Mouse (Mus musculus): ENCODE measurements around the gene Trp73. TPM values are rescaled to one million over a fixed set of nuclear protein-coding genes. Genes with fewer than 3 reads are reported as not detected.

The Trp73 gene
- polyA plus RNA-seq, 1 experiment from 2014 or later = 0.80 TPM

- Histone ChIP-seq H3K4me3 (peak overlapping the region; percentile 56), H3K27me3 (ENCODE audit: low read depth, poor library complexity, severe bottlenecking) (peaks cover 86% of the 10 kb centered on the region), H3K36me3 (no peaks in the 10 kb centered on the region), H3K9me3 (replicated peaks) (no peaks in the 10 kb centered on the region), H3K4me1 (peaks cover 41% of the 10 kb centered on the region), H3K27ac (peak overlapping the region; percentile 75)
- WGBS = under 1% methylated on average over 59 of the region's 59 CpGs
- DNase-seq (ENCODE audit: low spot score) = no peak
Measured at GRCm38 (mm10) chr4:154139671-154140181, 282 bp downstream of the Trp73 start.

- Histone ChIP-seq H3K4me3 (no peak overlapping the region), H3K9me3 (replicated peaks) (no peaks in the 10 kb centered on the region), H3K4me1 (peaks cover 27% of the 10 kb centered on the region), H3K27ac (no peak overlapping the region), H3K36me3 (no peaks in the 10 kb centered on the region), H3K27me3 (ENCODE audit: low read depth, poor library complexity, severe bottlenecking) (peaks cover 88% of the 10 kb centered on the region)
- no peak for DNase-seq (ENCODE audit: low spot score)
- 68% methylated on average over 5 of the region's 5 CpGs for WGBS
Measured at GRCm38 (mm10) chr4:154137139-154137538, 2.9 kb downstream of the Trp73 start.

GRCm38 (mm10) chr4:154134803-154135202, 5.2 kb downstream of the Trp73 start:
- WGBS = 78% methylated on average over 4 of the region's 4 CpGs
- Histone ChIP-seq H3K27ac (no peak overlapping the region), H3K4me3 (no peak overlapping the region), H3K4me1 (peaks cover 7% of the 10 kb centered on the region), H3K9me3 (replicated peaks) (no peaks in the 10 kb centered on the region), H3K27me3 (ENCODE audit: low read depth, poor library complexity, severe bottlenecking) (peaks cover 75% of the 10 kb centered on the region), H3K36me3 (no peaks in the 10 kb centered on the region)
- no peak for DNase-seq (ENCODE audit: low spot score)

- WGBS = 80% methylated on average over 4 of the region's 4 CpGs
- Histone ChIP-seq H3K9me3 (replicated peaks) (no peaks in the 10 kb centered on the region), H3K4me1 (no peaks in the 10 kb centered on the region), H3K36me3 (no peaks in the 10 kb centered on the region), H3K27me3 (ENCODE audit: low read depth, poor library complexity, severe bottlenecking) (peaks cover 56% of the 10 kb centered on the region), H3K27ac (no peak overlapping the region), H3K4me3 (no peak overlapping the region)
- no peak for DNase-seq (ENCODE audit: low spot score)
Measured at GRCm38 (mm10) chr4:154131894-154132293, 8.1 kb downstream of the Trp73 start.

GRCm38 (mm10) chr4:154129950-154130349, 10.1 kb downstream of the Trp73 start:
- Histone ChIP-seq H3K36me3 (no peaks in the 10 kb centered on the region), H3K27ac (no peak overlapping the region), H3K4me1 (no peaks in the 10 kb centered on the region), H3K4me3 (no peak overlapping the region), H3K27me3 (ENCODE audit: low read depth, poor library complexity, severe bottlenecking) (peaks cover 37% of the 10 kb centered on the region), H3K9me3 (replicated peaks) (no peaks in the 10 kb centered on the region)
- DNase-seq (ENCODE audit: low spot score) = no peak

- Histone ChIP-seq H3K27ac (no peak overlapping the region), H3K4me1 (no peaks in the 10 kb centered on the region), H3K4me3 (no peak overlapping the region), H3K36me3 (no peaks in the 10 kb centered on the region), H3K9me3 (replicated peaks) (no peaks in the 10 kb centered on the region), H3K27me3 (ENCODE audit: low read depth, poor library complexity, severe bottlenecking) (peaks cover 36% of the 10 kb centered on the region)
- WGBS = 76% methylated on average over 3 of the region's 3 CpGs
- no peak for DNase-seq (ENCODE audit: low spot score)
Measured at GRCm38 (mm10) chr4:154127273-154127672, 12.7 kb downstream of the Trp73 start.

- no peaks in the 10 kb centered on the region for H3K9me3 ChIP-seq (replicated peaks)
- no peak overlapping the region for H3K4me3 ChIP-seq
- H3K27me3 ChIP-seq (ENCODE audit: low read depth, poor library complexity, severe bottlenecking) = peaks cover 34% of the 10 kb centered on the region
- H3K27ac ChIP-seq = no peak overlapping the region
- WGBS = 81% methylated on average over 5 of the region's 5 CpGs
- no peak for DNase-seq (ENCODE audit: low spot score)
- H3K4me1 ChIP-seq = no peaks in the 10 kb centered on the region
- H3K36me3 ChIP-seq = no peaks in the 10 kb centered on the region
Measured at GRCm38 (mm10) chr4:154125202-154125601, 14.8 kb downstream of the Trp73 start.

GRCm38 (mm10) chr4:154123553-154123952, 16.5 kb downstream of the Trp73 start:
- H3K27ac ChIP-seq = no peak overlapping the region
- H3K27me3 ChIP-seq (ENCODE audit: low read depth, poor library complexity, severe bottlenecking) = peaks cover 22% of the 10 kb centered on the region
- no peaks in the 10 kb centered on the region for H3K36me3 ChIP-seq
- H3K9me3 ChIP-seq (replicated peaks) = no peaks in the 10 kb centered on the region
- H3K4me3 ChIP-seq = no peak overlapping the region
- WGBS = 83% methylated on average over 6 of the region's 6 CpGs
- no peaks in the 10 kb centered on the region for H3K4me1 ChIP-seq
- DNase-seq (ENCODE audit: low spot score) = no peak

GRCm38 (mm10) chr4:154122374-154122773, 17.6 kb downstream of the Trp73 start:
- H3K36me3 ChIP-seq = no peaks in the 10 kb centered on the region
- no peaks in the 10 kb centered on the region for H3K9me3 ChIP-seq (replicated peaks)
- no peaks in the 10 kb centered on the region for H3K4me1 ChIP-seq
- H3K4me3 ChIP-seq = no peak overlapping the region
- WGBS = 70% methylated on average over 7 of the region's 7 CpGs
- peaks cover 22% of the 10 kb centered on the region for H3K27me3 ChIP-seq (ENCODE audit: low read depth, poor library complexity, severe bottlenecking)
- DNase-seq (ENCODE audit: low spot score) = no peak
- H3K27ac ChIP-seq = no peak overlapping the region

GRCm38 (mm10) chr4:154121800-154122199, 18.2 kb downstream of the Trp73 start:
- Histone ChIP-seq H3K27ac (no peak overlapping the region), H3K9me3 (replicated peaks) (no peaks in the 10 kb centered on the region), H3K4me1 (no peaks in the 10 kb centered on the region), H3K27me3 (ENCODE audit: low read depth, poor library complexity, severe bottlenecking) (peaks cover 22% of the 10 kb centered on the region), H3K36me3 (no peaks in the 10 kb centered on the region), H3K4me3 (no peak overlapping the region)
- 77% methylated on average over 11 of the region's 11 CpGs for WGBS
- DNase-seq (ENCODE audit: low spot score) = no peak

- Histone ChIP-seq H3K4me3 (no peak overlapping the region), H3K27me3 (ENCODE audit: low read depth, poor library complexity, severe bottlenecking) (peaks cover 17% of the 10 kb centered on the region), H3K27ac (no peak overlapping the region), H3K4me1 (0 out of 2 replicates have a peak, but pooled peaks cover 4% of the 10 kb centered on the region), H3K9me3 (replicated peaks) (no peaks in the 10 kb centered on the region), H3K36me3 (no peaks in the 10 kb centered on the region)
- DNase-seq (ENCODE audit: low spot score) = no peak
- WGBS = 85% methylated on average over 9 of the region's 9 CpGs
Measured at GRCm38 (mm10) chr4:154119208-154119607, 20.8 kb downstream of the Trp73 start.

GRCm38 (mm10) chr4:154118782-154119181, 21.2 kb downstream of the Trp73 start:
- Histone ChIP-seq H3K27ac (no peak overlapping the region), H3K9me3 (replicated peaks) (no peaks in the 10 kb centered on the region), H3K27me3 (ENCODE audit: low read depth, poor library complexity, severe bottlenecking) (peaks cover 13% of the 10 kb centered on the region), H3K36me3 (no peaks in the 10 kb centered on the region), H3K4me1 (0 out of 2 replicates have a peak, but pooled peaks cover 4% of the 10 kb centered on the region), H3K4me3 (no peak overlapping the region)
- 80% methylated on average over 9 of the region's 9 CpGs for WGBS
- no peak for DNase-seq (ENCODE audit: low spot score)

- H3K9me3 ChIP-seq (replicated peaks) = no peaks in the 10 kb centered on the region
- DNase-seq (ENCODE audit: low spot score) = no peak
- no peak overlapping the region for H3K27ac ChIP-seq
- WGBS = 50% methylated on average over 7 of the region's 7 CpGs
- no peaks in the 10 kb centered on the region for H3K36me3 ChIP-seq
- H3K4me3 ChIP-seq = no peak overlapping the region
- H3K27me3 ChIP-seq (ENCODE audit: low read depth, poor library complexity, severe bottlenecking) = peaks cover 4% of the 10 kb centered on the region; the same call in 1 of the 2 replicates
- H3K4me1 ChIP-seq = 0 out of 2 replicates have a peak, but pooled peaks cover 4% of the 10 kb centered on the region
Measured at GRCm38 (mm10) chr4:154116421-154116820, 23.6 kb downstream of the Trp73 start.

GRCm38 (mm10) chr4:154109850-154110243, 30.2 kb downstream of the Trp73 start:
- H3K27me3 ChIP-seq (ENCODE audit: low read depth, poor library complexity, severe bottlenecking) = peaks cover 31% of the 10 kb centered on the region
- no peaks in the 10 kb centered on the region for H3K36me3 ChIP-seq
- 82% methylated on average over 11 of the region's 11 CpGs for WGBS
- peaks cover 7% of the 10 kb centered on the region for H3K4me1 ChIP-seq
- no peak overlapping the region for H3K27ac ChIP-seq
- H3K4me3 ChIP-seq = no peak overlapping the region
- no peak for DNase-seq (ENCODE audit: low spot score)
- no peaks in the 10 kb centered on the region for H3K9me3 ChIP-seq (replicated peaks)

Measured in limb, embryonic 10.5 days (tissue).